Mouse (Mus musculus) olfactory bulb, adult 2 months (tissue): Measurements from ENCODE around the gene Gm21870.
"Not testable (repeated sequence)": the region's sequence is repeated elsewhere in the genome, so short reads cannot be mapped to it uniquely, and the experiment has no call there.

ENCODE experiments used
- CTCF ChIP-seq: fragments of 200-500 bp; IDR thresholded peaks from 2 replicates; pipeline ENCODE4 v1.5.1; 2012; ENCODE audit warnings: low read depth, mild to moderate bottlenecking, low read length, moderate library complexity; ENCODE audit not compliant: insufficient read depth
- POLR2A ChIP-seq: fragments of 200-500 bp; IDR thresholded peaks from 2 replicates; pipeline ENCODE4 v1.6.1; 2012; ENCODE audit warnings: mild to moderate bottlenecking, low read depth, low read length, moderate library complexity; ENCODE audit not compliant: insufficient read depth

DNA sequence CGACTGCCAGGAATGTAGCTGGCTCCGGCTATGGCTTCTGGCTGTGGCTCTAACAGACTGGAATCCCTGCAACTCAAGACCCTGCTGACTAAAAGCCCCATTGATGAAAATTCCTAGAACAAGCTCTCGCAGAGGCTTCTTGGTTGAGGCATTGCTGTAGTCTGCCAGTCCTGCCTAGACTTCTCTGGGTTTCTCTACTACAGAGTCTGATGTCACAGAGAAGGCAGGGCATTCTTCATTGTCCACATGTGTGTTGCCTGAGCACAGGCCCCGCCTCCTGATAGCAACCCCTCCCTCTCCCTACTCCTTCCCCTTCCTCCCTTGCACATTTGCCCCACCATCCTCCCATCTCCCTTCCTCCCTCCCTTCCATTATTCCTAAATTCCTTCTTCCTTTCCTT is 30.2 kb downstream of the Gm21870 start, which contains the start of gene Btbd35f6:
- not testable (repeated sequence) for TF ChIP-seq CTCF, POLR2A
